Mouse (Mus musculus) monocyte, adult 59 days (primary cell): ENCODE results near the gene Hoxc12. TPM values are rescaled to one million over a fixed set of nuclear protein-coding genes. Genes with fewer than 3 reads are reported as not detected.

Experiments used
- total RNA-seq, 2 experiments: library from RNA; stranded (reverse); gene quantifications; one replicate each; pipeline ENCODE4 v1.2.4; 2023

Gene Hoxc12
- total RNA-seq = not detected

GRCm38 (mm10) chr15:102936279-102936972 is at the start of gene Hoxc12:
Hoxc12 (plus strand) TSS chr15:102936757.

DNA sequence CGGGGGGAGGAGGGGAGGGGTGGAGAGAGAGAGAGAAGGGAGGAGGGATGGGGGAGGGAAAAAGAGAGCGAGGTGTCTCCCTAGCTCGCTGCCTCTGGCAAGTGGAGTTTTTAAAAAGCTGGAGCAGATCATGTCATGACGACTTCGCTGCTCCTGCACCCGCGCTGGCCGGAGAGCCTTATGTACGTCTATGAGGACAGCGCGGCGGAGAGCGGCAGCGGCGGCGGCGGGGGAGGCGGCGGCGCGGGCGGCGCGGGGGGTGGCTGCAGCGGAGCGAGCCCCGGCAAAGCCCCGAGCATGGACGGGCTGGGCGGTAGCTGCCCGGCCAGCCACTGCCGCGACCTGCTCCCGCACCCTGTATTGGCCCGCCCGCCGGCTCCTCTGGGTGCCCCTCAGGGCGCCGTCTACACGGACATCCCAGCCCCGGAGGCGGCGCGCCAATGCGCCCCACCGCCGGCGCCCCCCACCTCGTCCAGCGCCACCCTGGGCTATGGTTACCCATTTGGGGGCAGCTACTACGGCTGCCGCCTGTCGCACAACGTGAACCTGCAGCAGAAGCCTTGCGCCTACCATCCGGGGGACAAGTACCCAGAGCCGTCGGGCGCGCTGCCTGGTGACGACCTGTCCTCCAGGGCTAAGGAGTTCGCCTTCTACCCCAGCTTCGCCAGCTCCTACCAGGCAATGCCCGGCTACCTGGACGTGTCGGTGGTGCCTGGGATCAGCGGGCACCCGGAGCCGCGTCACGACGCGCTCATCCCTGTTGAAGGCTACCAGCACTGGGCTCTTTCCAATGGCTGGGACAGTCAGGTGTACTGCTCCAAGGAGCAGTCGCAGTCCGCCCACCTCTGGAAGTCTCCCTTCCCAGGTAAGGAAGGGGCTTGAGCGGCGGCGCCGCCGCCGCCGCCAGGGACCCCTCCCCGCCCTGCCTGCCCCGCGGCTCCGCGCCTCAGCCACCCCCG is 15.2 kb upstream of the Hoxc12 start, which contains the start of gene Hoxc13:
Gene Hoxc13, plus strand, starts transcription at position 51 of the 959 bp plus-strand sequence.

DNA sequence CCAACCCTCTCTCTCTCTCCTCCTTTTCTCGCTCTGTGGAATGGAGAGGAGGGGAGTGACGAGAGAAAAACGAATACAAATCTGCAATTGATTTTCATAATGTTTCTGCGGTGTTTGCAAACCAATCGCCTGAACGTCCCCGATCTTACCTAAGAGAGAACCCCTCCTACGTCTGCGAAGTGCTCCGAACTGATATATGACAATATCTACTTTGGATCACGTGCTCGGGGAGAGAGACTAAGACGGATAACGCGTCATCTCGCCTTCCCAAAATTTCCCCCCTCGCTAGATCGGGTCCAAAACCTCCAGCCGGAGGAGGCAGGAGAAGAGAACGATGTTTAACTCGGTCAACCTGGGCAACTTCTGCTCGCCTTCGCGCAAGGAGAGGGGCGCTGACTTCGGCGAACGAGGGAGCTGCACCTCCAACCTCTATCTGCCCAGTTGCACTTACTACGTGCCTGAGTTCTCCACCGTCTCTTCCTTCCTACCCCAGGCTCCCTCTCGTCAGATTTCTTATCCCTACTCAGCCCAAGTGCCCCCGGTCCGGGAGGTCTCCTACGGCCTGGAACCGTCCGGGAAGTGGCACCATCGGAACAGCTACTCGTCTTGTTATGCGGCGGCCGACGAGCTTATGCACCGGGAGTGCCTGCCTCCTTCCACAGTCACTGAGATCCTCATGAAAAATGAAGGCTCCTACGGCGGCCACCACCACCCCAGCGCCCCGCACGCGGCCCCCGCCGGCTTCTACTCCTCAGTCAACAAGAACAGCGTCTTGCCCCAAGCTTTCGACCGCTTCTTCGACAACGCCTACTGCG is 17.8 kb downstream of the Hoxc12 start, which contains the start of gene Hoxc11:
Gene Hoxc11, plus strand, starts transcription at position 236 of the 815 bp plus-strand sequence.

GRCm38 (mm10) chr15:102966776-102967311 is 30.3 kb downstream of the Hoxc12 start, which contains the start of gene Hoxc10:
Hoxc10 (plus strand) TSS chr15:102966796.

DNA sequence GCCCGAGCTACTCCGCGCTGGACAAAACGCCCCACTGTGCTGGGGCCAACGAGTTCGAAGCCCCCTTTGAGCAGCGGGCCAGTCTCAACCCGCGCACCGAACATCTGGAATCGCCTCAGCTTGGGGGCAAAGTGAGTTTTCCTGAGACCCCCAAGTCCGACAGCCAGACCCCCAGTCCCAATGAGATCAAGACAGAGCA is 30.7 kb downstream of the Hoxc12 start, which contains the start of gene Hoxc5:
Gene Hoxc5, plus strand, starts transcription at position 132 of the 199 bp plus-strand sequence.

DNA sequence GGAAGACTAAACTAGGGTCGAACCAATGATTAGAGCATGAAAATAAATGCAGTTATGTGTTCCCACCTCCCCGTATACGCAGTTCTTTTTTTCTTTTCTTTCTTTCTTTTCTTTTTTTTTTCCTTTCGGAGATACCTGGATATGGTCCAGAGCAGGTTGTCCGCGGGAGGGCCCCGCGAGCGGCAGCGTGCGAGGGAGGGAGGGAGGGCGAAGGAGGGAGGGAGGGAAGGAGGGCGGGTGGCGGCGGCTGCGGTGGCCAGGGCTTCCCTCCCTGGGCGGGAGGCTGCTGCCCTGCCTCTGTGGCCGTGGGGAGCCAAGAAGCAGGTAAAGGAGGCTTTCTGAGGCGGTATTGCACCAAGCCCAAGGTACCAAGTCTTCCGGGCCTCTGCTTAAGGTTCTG is 39.6 kb downstream of the Hoxc12 start, which contains the start of gene Hoxc9:
Gene Hoxc9, plus strand, starts transcription at position 269 of the 400 bp plus-strand sequence.

Other genes with a start within 250 kb of the Hoxc12 start
- gene Calcoco1, start 214.6 kb upstream of the Hoxc12 start, total RNA-seq = 10 to 100 TPM; 33.0 to 34.0 TPM
- not detected for gene Hoxc13, start 15.7 kb upstream of the Hoxc12 start, total RNA-seq
- not detected for gene Hoxc11, start 17.7 kb downstream of the Hoxc12 start, total RNA-seq
- gene Hoxc10, start 30.0 kb downstream of the Hoxc12 start, total RNA-seq = not detected
- not detected for gene Hoxc5, start 30.7 kb downstream of the Hoxc12 start, total RNA-seq
- not detected for gene Hoxc9, start 39.7 kb downstream of the Hoxc12 start, total RNA-seq
- not detected for gene Hoxc8, start 53.9 kb downstream of the Hoxc12 start, total RNA-seq
- under 1 TPM in 1 of 2 experiments, not detected in 1; 0.33 TPM for gene Hoxc6, start 61.5 kb downstream of the Hoxc12 start, total RNA-seq
- under 1 TPM in 1 of 2 experiments, not detected in 1; 0.24 TPM for gene Hoxc4, start 82.2 kb downstream of the Hoxc12 start, total RNA-seq
- 1 to 10 TPM; 3.2 to 3.5 TPM for gene Smug1, start 230.3 kb downstream of the Hoxc12 start, total RNA-seq